Mouse (Mus musculus): ENCODE data around the gene Zfp292. TPM values are rescaled to one million over a fixed set of nuclear protein-coding genes. Genes with fewer than 3 reads are reported as not detected.
A peak's percentile ranks its signal among the peaks of the same experiment; 100 is the strongest.

Zfp292 gene
- polyA plus RNA-seq, 1 experiment from 2014 or later = 11.2 TPM

- ATAC-seq = 0 out of 2 replicates have a peak, but pooled peaks have one; percentile 21
- H3K9me3 ChIP-seq (ENCODE audit: control insufficient read depth, low read length) = no peaks in the 10 kb centered on the region
- peaks cover 3% of the 10 kb centered on the region; the same call in 1 of the 2 replicates for H3K4me1 ChIP-seq (ENCODE audit: control insufficient read depth, insufficient read depth, low read length)
- H3K4me2 ChIP-seq (ENCODE audit: low read depth, low read length) = no peak overlapping the region
- WGBS = 97% methylated on average over 1 of the region's 1 CpGs
- H3K4me3 ChIP-seq (ENCODE audit: low read length) = no peak overlapping the region
- no peak overlapping the region for H3K27ac ChIP-seq (ENCODE audit: low read length)
- H3K27me3 ChIP-seq (replicated peaks; ENCODE audit: control insufficient read depth, insufficient read depth, low read length) = no peaks in the 10 kb centered on the region
- no peak overlapping the region for H3K9ac ChIP-seq (ENCODE audit: low read depth, low read length)
- H3K36me3 ChIP-seq (ENCODE audit: control insufficient read depth, insufficient read depth, low read length) = no peaks in the 10 kb centered on the region
These were observed 38.9 kb downstream of the Zfp292 start for GRCm38 (mm10) chr4:34843839-34844238.

GRCm38 (mm10) chr4:34842826-34843225, 39.9 kb downstream of the Zfp292 start:
- no peak for ATAC-seq
- Histone ChIP-seq H3K36me3 (ENCODE audit: control insufficient read depth, insufficient read depth, low read length) (no peaks in the 10 kb centered on the region), H3K4me1 (ENCODE audit: control insufficient read depth, insufficient read depth, low read length) (peaks cover 3% of the 10 kb centered on the region; the same call in 1 of the 2 replicates), H3K4me3 (ENCODE audit: low read length) (no peak overlapping the region), H3K4me2 (ENCODE audit: low read depth, low read length) (no peak overlapping the region), H3K27ac (ENCODE audit: low read length) (no peak overlapping the region), H3K27me3 (replicated peaks; ENCODE audit: control insufficient read depth, insufficient read depth, low read length) (no peaks in the 10 kb centered on the region), H3K9ac (ENCODE audit: low read depth, low read length) (no peak overlapping the region), H3K9me3 (ENCODE audit: control insufficient read depth, low read length) (no peaks in the 10 kb centered on the region)
- 74% methylated on average over 3 of the region's 3 CpGs for WGBS

GRCm38 (mm10) chr4:34831496-34831895, 51.3 kb downstream of the Zfp292 start:
- no peak for ATAC-seq
- H3K4me2 ChIP-seq (ENCODE audit: low read depth, low read length) = no peak overlapping the region
- no peaks in the 10 kb centered on the region for H3K27me3 ChIP-seq (replicated peaks; ENCODE audit: control insufficient read depth, insufficient read depth, low read length)
- no peak overlapping the region for H3K4me3 ChIP-seq (ENCODE audit: low read length)
- H3K9ac ChIP-seq (ENCODE audit: low read depth, low read length) = no peak overlapping the region
- H3K36me3 ChIP-seq (ENCODE audit: control insufficient read depth, insufficient read depth, low read length) = peaks cover 3% of the 10 kb centered on the region; the same call in 1 of the 2 replicates
- no peak overlapping the region for H3K27ac ChIP-seq (ENCODE audit: low read length)
- H3K4me1 ChIP-seq (ENCODE audit: control insufficient read depth, insufficient read depth, low read length) = no peaks in the 10 kb centered on the region
- 83% methylated on average over 4 of the region's 4 CpGs for WGBS
- H3K9me3 ChIP-seq (ENCODE audit: control insufficient read depth, low read length) = no peaks in the 10 kb centered on the region

- ATAC-seq = no peak
- Histone ChIP-seq H3K4me1 (ENCODE audit: control insufficient read depth, insufficient read depth, low read length) (no peaks in the 10 kb centered on the region), H3K9me3 (ENCODE audit: control insufficient read depth, low read length) (no peaks in the 10 kb centered on the region), H3K4me3 (ENCODE audit: low read length) (no peak overlapping the region), H3K9ac (ENCODE audit: low read depth, low read length) (no peak overlapping the region), H3K4me2 (ENCODE audit: low read depth, low read length) (no peak overlapping the region), H3K27me3 (replicated peaks; ENCODE audit: control insufficient read depth, insufficient read depth, low read length) (no peaks in the 10 kb centered on the region), H3K27ac (ENCODE audit: low read length) (no peak overlapping the region), H3K36me3 (ENCODE audit: control insufficient read depth, insufficient read depth, low read length) (no peaks in the 10 kb centered on the region)
- WGBS = 93% methylated on average over 3 of the region's 3 CpGs
These were observed 53.3 kb downstream of the Zfp292 start for GRCm38 (mm10) chr4:34829456-34829855.

- Histone ChIP-seq H3K36me3 (ENCODE audit: control insufficient read depth, insufficient read depth, low read length) (peaks cover 2% of the 10 kb centered on the region; the same call in 1 of the 2 replicates), H3K27ac (ENCODE audit: low read length) (no peak overlapping the region), H3K4me3 (ENCODE audit: low read length) (no peak overlapping the region), H3K27me3 (replicated peaks; ENCODE audit: control insufficient read depth, insufficient read depth, low read length) (no peaks in the 10 kb centered on the region), H3K9me3 (ENCODE audit: control insufficient read depth, low read length) (no peaks in the 10 kb centered on the region), H3K9ac (ENCODE audit: low read depth, low read length) (no peak overlapping the region), H3K4me1 (ENCODE audit: control insufficient read depth, insufficient read depth, low read length) (no peaks in the 10 kb centered on the region), H3K4me2 (ENCODE audit: low read depth, low read length) (no peak overlapping the region)
- WGBS = 92% methylated on average over 1 of the region's 1 CpGs
- ATAC-seq = no peak
These were observed 58.9 kb downstream of the Zfp292 start for GRCm38 (mm10) chr4:34823901-34824300.

- no peaks in the 10 kb centered on the region for H3K4me1 ChIP-seq (ENCODE audit: control insufficient read depth, insufficient read depth, low read length)
- no peak for ATAC-seq
- no peak overlapping the region for H3K27ac ChIP-seq (ENCODE audit: low read length)
- no peak overlapping the region for H3K4me3 ChIP-seq (ENCODE audit: low read length)
- peaks cover 9% of the 10 kb centered on the region for H3K36me3 ChIP-seq (ENCODE audit: control insufficient read depth, insufficient read depth, low read length)
- H3K9me3 ChIP-seq (ENCODE audit: control insufficient read depth, low read length) = no peaks in the 10 kb centered on the region
- 90% methylated on average over 4 of the region's 4 CpGs for WGBS
- H3K4me2 ChIP-seq (ENCODE audit: low read depth, low read length) = no peak overlapping the region
- H3K9ac ChIP-seq (ENCODE audit: low read depth, low read length) = no peak overlapping the region
- H3K27me3 ChIP-seq (replicated peaks; ENCODE audit: control insufficient read depth, insufficient read depth, low read length) = no peaks in the 10 kb centered on the region
These were observed 62.9 kb downstream of the Zfp292 start for GRCm38 (mm10) chr4:34819904-34820303.

- no peaks in the 10 kb centered on the region for H3K27me3 ChIP-seq (replicated peaks; ENCODE audit: control insufficient read depth, insufficient read depth, low read length)
- H3K4me3 ChIP-seq (ENCODE audit: low read length) = no peak overlapping the region
- H3K9me3 ChIP-seq (ENCODE audit: control insufficient read depth, low read length) = no peaks in the 10 kb centered on the region
- no peak overlapping the region for H3K9ac ChIP-seq (ENCODE audit: low read depth, low read length)
- no peak overlapping the region for H3K27ac ChIP-seq (ENCODE audit: low read length)
- no peaks in the 10 kb centered on the region for H3K4me1 ChIP-seq (ENCODE audit: control insufficient read depth, insufficient read depth, low read length)
- 80% methylated on average over 14 of the region's 14 CpGs for WGBS
- ATAC-seq = no peak
- H3K4me2 ChIP-seq (ENCODE audit: low read depth, low read length) = no peak overlapping the region
- 0 out of 2 replicates have a peak, but pooled peaks cover 4% of the 10 kb centered on the region for H3K36me3 ChIP-seq (ENCODE audit: control insufficient read depth, insufficient read depth, low read length)
These were observed 81.4 kb downstream of the Zfp292 start for GRCm38 (mm10) chr4:34801166-34802034.

- no peaks in the 10 kb centered on the region for H3K4me1 ChIP-seq (ENCODE audit: control insufficient read depth, insufficient read depth, low read length)
- ATAC-seq = no peak
- H3K9me3 ChIP-seq (ENCODE audit: control insufficient read depth, low read length) = no peaks in the 10 kb centered on the region
- no peaks in the 10 kb centered on the region for H3K36me3 ChIP-seq (ENCODE audit: control insufficient read depth, insufficient read depth, low read length)
- H3K9ac ChIP-seq (ENCODE audit: low read depth, low read length) = no peak overlapping the region
- no peaks in the 10 kb centered on the region for H3K27me3 ChIP-seq (replicated peaks; ENCODE audit: control insufficient read depth, insufficient read depth, low read length)
- H3K4me2 ChIP-seq (ENCODE audit: low read depth, low read length) = no peak overlapping the region
- no peak overlapping the region for H3K4me3 ChIP-seq (ENCODE audit: low read length)
- WGBS = 89% methylated on average over 2 of the region's 2 CpGs
- H3K27ac ChIP-seq (ENCODE audit: low read length) = no peak overlapping the region
These were observed 84.8 kb downstream of the Zfp292 start for GRCm38 (mm10) chr4:34798005-34798404.

GRCm38 (mm10) chr4:34797294-34797983, 85.3 kb downstream of the Zfp292 start:
- no peaks in the 10 kb centered on the region for H3K36me3 ChIP-seq (ENCODE audit: control insufficient read depth, insufficient read depth, low read length)
- no peak overlapping the region for H3K9ac ChIP-seq (ENCODE audit: low read depth, low read length)
- no peak for ATAC-seq
- H3K27me3 ChIP-seq (replicated peaks; ENCODE audit: control insufficient read depth, insufficient read depth, low read length) = no peaks in the 10 kb centered on the region
- no peaks in the 10 kb centered on the region for H3K9me3 ChIP-seq (ENCODE audit: control insufficient read depth, low read length)
- H3K4me2 ChIP-seq (ENCODE audit: low read depth, low read length) = no peak overlapping the region
- no peak overlapping the region for H3K4me3 ChIP-seq (ENCODE audit: low read length)
- no peaks in the 10 kb centered on the region for H3K4me1 ChIP-seq (ENCODE audit: control insufficient read depth, insufficient read depth, low read length)
- H3K27ac ChIP-seq (ENCODE audit: low read length) = no peak overlapping the region
- 62% methylated on average over 8 of the region's 8 CpGs for WGBS
